11 mouse cellular contexts compared by ENCODE assay signal in genomic region chr19:20484497-20484896, GRCm38 (mm10). TPM values are rescaled to one million over a fixed set of nuclear protein-coding genes. Genes with fewer than 3 reads are reported as not detected.
A peak's percentile ranks its signal among the peaks of the same experiment; 100 is the strongest.
DNase-seq lines count a peak whose midpoint lies in the region; ATAC-seq and TF ChIP-seq lines count a peak whose summit lies in the region.
"Had no signal": no experiment of that assay in that cellular context is flagged by ENCODE, and none has a peak within 500 bp of the region (broad histone marks: within the 10 kb centered on the region; RNA-seq: fewer than 3 reads in every experiment).

No protein-coding gene starts in this region.

- no peak for TF ChIP-seq POLR2A in heart, adult 2 months (IDR thresholded peaks at IDR 0.05; ENCODE audit: insufficient read depth, low read depth, low read length)
- no peak for TF ChIP-seq POLR2A in cerebellum, adult 2 months (IDR thresholded peaks at IDR 0.05; ENCODE audit: borderline replicate concordance, insufficient read depth, low read length)

- no peaks in the 10 kb centered on the region for H3K9me3 ChIP-seq in heart, embryonic 12.5 days (replicated peaks)
- H3K9me3 ChIP-seq: liver, embryonic 15.5 days had no signal

- H3K79me2 ChIP-seq in heart, adult 2 months (replicated peaks; ENCODE audit: control insufficient read depth, insufficient read depth, low read length) = no peaks in the 10 kb centered on the region

- H3K4me1 ChIP-seq in heart, adult 2 months (ENCODE audit: control insufficient read depth, insufficient read depth, low read length) = no peaks in the 10 kb centered on the region
- H3K4me1 ChIP-seq in heart, embryonic 12.5 days (replicated peaks) = no peaks in the 10 kb centered on the region
- no peaks in the 10 kb centered on the region for H3K4me1 ChIP-seq in cerebellum, adult 2 months (ENCODE audit: control insufficient read depth, insufficient read depth, low read length)
- H3K4me1 ChIP-seq: liver, embryonic 15.5 days had no signal

- H3K4me3 ChIP-seq in heart, adult 2 months = no peak overlapping the region
- no peak overlapping the region for H3K4me3 ChIP-seq in heart, embryonic 12.5 days
- no peak overlapping the region for H3K4me3 ChIP-seq in cerebellum, adult 2 months (replicated peaks; ENCODE audit: insufficient read depth, low read depth, low read length)
- H3K4me3 ChIP-seq: liver, embryonic 15.5 days had no signal

- no peaks in the 10 kb centered on the region for H3K27me3 ChIP-seq in heart, adult 2 months (ENCODE audit: control insufficient read depth, insufficient read depth, low read length)
- no peaks in the 10 kb centered on the region for H3K27me3 ChIP-seq in heart, embryonic 12.5 days (replicated peaks)
- H3K27me3 ChIP-seq in cerebellum, adult 2 months (ENCODE audit: control insufficient read depth, insufficient read depth, low read length) = no peaks in the 10 kb centered on the region
- H3K27me3 ChIP-seq: liver, embryonic 15.5 days had no signal

- no peak for ATAC-seq in heart, embryonic 12.5 days (ENCODE audit: insufficient number of reproducible peaks, low FRiP score)
- ATAC-seq: forebrain, embryonic 14.5 days had no signal

- no peak for TF ChIP-seq CTCF in heart, adult 2 months (IDR thresholded peaks at IDR 0.05)
- TF ChIP-seq CTCF in cerebellum, adult 2 months (IDR thresholded peaks at IDR 0.05; ENCODE audit: borderline replicate concordance, insufficient read depth, low read depth, low read length) = no peak

- H3K27ac ChIP-seq in heart, adult 2 months = no peak overlapping the region
- H3K27ac ChIP-seq in heart, embryonic 12.5 days (ENCODE audit: poor library complexity, severe bottlenecking) = no peak overlapping the region
- no peak overlapping the region for H3K27ac ChIP-seq in cerebellum, adult 2 months (ENCODE audit: insufficient read depth, low read length)
- H3K27ac ChIP-seq: kidney, postnatal 0 days; liver, embryonic 15.5 days had no signal

- intact Hi-C loops in heart, adult 2 months (cut with DNase I) = loop anchor here (10.0 kb wide), 1 partner anchor 110 kb away; no protein-coding TSS in a partner anchor

- no peak overlapping the region for H3K4me2 ChIP-seq in heart, embryonic 12.5 days
- H3K4me2 ChIP-seq: liver, embryonic 15.5 days had no signal

- H3K36me3 ChIP-seq in heart, adult 2 months (ENCODE audit: control insufficient read depth, insufficient read depth, low read length) = no peaks in the 10 kb centered on the region
- H3K36me3 ChIP-seq in heart, embryonic 12.5 days = no peaks in the 10 kb centered on the region
- H3K36me3 ChIP-seq: liver, embryonic 15.5 days had no signal

- WGBS in heart, adult 2 months = 35% methylated on average over 1 of the region's 1 CpGs
- WGBS in heart, embryonic 12.5 days = 63% methylated on average over 1 of the region's 1 CpGs
- 69% methylated on average over 1 of the region's 1 CpGs for WGBS in cerebellum, adult 2 months

- H3K9ac ChIP-seq in heart, adult 2 months (ENCODE audit: low read depth, low read length) = no peak overlapping the region
- H3K9ac ChIP-seq in heart, embryonic 12.5 days = no peak overlapping the region
- H3K9ac ChIP-seq: liver, embryonic 15.5 days had no signal

- peak; percentile 60 to 68 for DNase-seq in heart, adult 2 months
- DNase-seq in adrenal gland, postnatal 25 days = peak; percentile 5
- DNase-seq in heart, adult 8-10 months (ENCODE audit: low spot score) = peak; percentile 75
- peak; percentile 42 for DNase-seq in lung, postnatal 14 days
- no peak for DNase-seq in left cerebral cortex, adult 11 months (ENCODE audit: low spot score)
- DNase-seq in spleen, postnatal 36 days (ENCODE audit: low spot score in 2 of 2) = no peak
- DNase-seq in cerebellum, adult 2 months = no peak

- TF ChIP-seq EP300 in heart, adult 2 months (IDR thresholded peaks at IDR 0.05; ENCODE audit: insufficient read depth, low read depth, low read length) = no peak

RNA-seq across cellular contexts. Expression of gene Aldh1a1, which starts 8.0 kb away (rescaled TPM):
- total RNA-seq in heart, adult 2 months (2021) = 10 to 100 TPM; 23.3 to 25.8 TPM
- polyA plus RNA-seq in heart, adult 2 months (2012; rRNA removed) = 18.4 and 24.1 TPM in 2 replicates
- 2.2 and 2.3 TPM in 2 replicates for polyA plus RNA-seq in heart, embryonic 12.5 days (2016; fragmentation: Nextera tagmentation; extraction: Ambion mirVana)
- total RNA-seq in adrenal gland, postnatal 25 days (2021) = 372 and 404 TPM in 2 replicates
- 10 to 100 TPM; 13.8 to 26.4 (median 22.7) TPM for total RNA-seq in heart, adult 8-10 months (2022)
- polyA plus RNA-seq in cerebellum, adult 2 months (2012; rRNA removed) = 257 and 274 TPM in 2 replicates

Comparison
In these comparisons a context has a peak if more than half of its experiments do, and no peak if none do; other contexts are left out.
1. DNase-seq: peak in heart, adult 2 months (2 of 2), adrenal gland, postnatal 25 days (single experiment), heart, adult 8-10 months (single experiment) and lung, postnatal 14 days (single experiment); none in left cerebral cortex, adult 11 months (single experiment), spleen, postnatal 36 days (0 of 2) and cerebellum, adult 2 months (0 of 2).
2. RNA of gene Aldh1a1, which starts 8.0 kb away (total RNA-seq): 372 to 404 TPM in adrenal gland, postnatal 25 days; 23.3 to 25.8 TPM in heart, adult 2 months and 13.8 to 26.4 TPM in heart, adult 8-10 months; every median in the first group is over 10 times any median in the second.